Mouse (Mus musculus): ENCODE results near the gene Gm45844. TPM values are rescaled to one million over a fixed set of nuclear protein-coding genes. Genes with fewer than 3 reads are reported as not detected.

Gm45844 gene
- polyA plus RNA-seq, 1 experiment from 2014 or later = 3.2 TPM

DNA sequence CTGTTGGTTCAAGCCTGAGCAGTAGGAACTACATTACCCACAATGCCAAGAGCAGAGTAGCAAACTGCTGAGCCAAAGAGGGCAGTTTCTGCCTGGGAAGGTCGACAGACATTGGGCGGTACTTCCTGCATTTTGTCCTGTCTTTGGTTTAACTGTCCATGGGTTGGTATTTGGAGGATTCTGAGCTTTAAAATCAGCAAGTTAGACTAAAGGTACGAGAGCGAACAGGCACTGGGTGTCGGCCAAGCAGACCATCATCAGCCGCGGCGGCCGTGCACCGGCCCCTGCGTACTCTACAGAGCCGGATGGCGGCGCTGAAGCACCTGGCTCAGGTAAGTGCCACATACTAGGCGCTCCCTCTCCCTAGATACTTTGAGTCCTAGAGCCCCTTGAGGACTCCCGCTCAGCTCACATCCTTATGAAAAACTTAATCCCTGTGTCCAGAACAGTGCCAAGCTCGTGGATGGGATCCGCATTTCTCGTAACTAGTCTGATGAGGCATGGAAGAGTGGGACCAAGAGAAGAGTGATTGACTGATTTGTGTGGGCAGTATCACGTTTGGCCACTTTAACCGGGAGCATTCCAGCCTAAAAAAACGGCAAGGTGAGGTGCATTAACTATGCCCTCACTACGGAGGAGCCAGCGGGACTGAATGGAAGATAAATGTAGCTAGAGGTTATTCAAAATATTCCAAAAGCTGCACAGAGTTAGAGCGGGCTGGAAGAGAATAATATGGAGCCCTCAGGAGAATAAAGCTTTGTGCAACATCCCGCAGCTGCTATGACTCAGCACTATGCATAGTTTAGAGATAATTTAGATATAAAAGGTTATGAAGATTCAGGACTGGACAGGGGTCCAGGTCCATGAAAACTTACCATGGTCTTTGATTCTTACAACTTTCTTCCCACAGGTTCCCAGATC is 106.6 kb downstream of the Gm45844 start, which contains the start of gene Zfp418:
Gene Zfp418 (plus strand): TSS at position 104 of the 921 bp plus-strand sequence.
- Histone ChIP-seq H3K36me3 (peaks cover 16% of the 10 kb centered on the region), H3K9me3 (no peaks in the 10 kb centered on the region), H3K27ac (peak within 1 kb of the TSS; percentile 60), H3K4me1 (replicated peaks) (peaks cover 6% of the 10 kb centered on the region), H3K27me3 (no peaks in the 10 kb centered on the region), H3K4me3 (replicated peaks) (peak within 1 kb of the TSS; percentile 68), H3K4me2 (peak within 1 kb of the TSS; percentile 59), H3K9ac (replicated peaks) (peak within 1 kb of the TSS; percentile 71)
- WGBS = 2% methylated on average over 26 of the region's 26 CpGs
- ATAC-seq (ENCODE audit: insufficient number of reproducible peaks, insufficient read depth, low FRiP score, low TSS enrichment, low read depth) = peak; percentile 92

Small RNA genes within 50 kb of the gene (microRNA-seq; reads per million reads assigned to microRNA genes)
- not detected for gene Mir5620

Other genes starting within 250 kb of the Gm45844 start
- 13.3 and 14.8 TPM in 2 replicates for gene Zfp954, start 156.8 kb downstream of the Gm45844 start, polyA plus RNA-seq (2016; fragmentation: Nextera tagmentation; extraction: Ambion mirVana)
- gene Zfp773, start 141.5 kb downstream of the Gm45844 start, polyA plus RNA-seq (2016; fragmentation: Nextera tagmentation; extraction: Ambion mirVana) = 3.7 and 4.3 TPM in 2 replicates
- gene Zfp418, start 107.0 kb downstream of the Gm45844 start, polyA plus RNA-seq (2016; fragmentation: Nextera tagmentation; extraction: Ambion mirVana) = 2.7 and 3.6 TPM in 2 replicates
- gene Zfp772, start 68.3 kb downstream of the Gm45844 start, polyA plus RNA-seq (2016; fragmentation: Nextera tagmentation; extraction: Ambion mirVana) = 10.2 and 10.7 TPM in 2 replicates
- gene Vmn2r29, start 31.0 kb downstream of the Gm45844 start, polyA plus RNA-seq (2016; fragmentation: Nextera tagmentation; extraction: Ambion mirVana) = 0.93 and 1.5 TPM in 2 replicates
- 36.2 and 38.7 TPM in 2 replicates for gene Clcn4, start 22.6 kb upstream of the Gm45844 start, polyA plus RNA-seq (2016; fragmentation: Nextera tagmentation; extraction: Ambion mirVana)
- 0.04 TPM in 1 of 2 replicates, not detected in the other for gene Vmn2r30, start 59.3 kb upstream of the Gm45844 start, polyA plus RNA-seq (2016; fragmentation: Nextera tagmentation; extraction: Ambion mirVana)
- not detected in 2 replicates for gene Gm45783, start 96.3 kb upstream of the Gm45844 start, polyA plus RNA-seq (2016; fragmentation: Nextera tagmentation; extraction: Ambion mirVana)
- not detected in 2 replicates for gene Vmn2r31, start 121.4 kb upstream of the Gm45844 start, polyA plus RNA-seq (2016; fragmentation: Nextera tagmentation; extraction: Ambion mirVana)
- not detected in 2 replicates for gene Vmn2r32, start 201.7 kb upstream of the Gm45844 start, polyA plus RNA-seq (2016; fragmentation: Nextera tagmentation; extraction: Ambion mirVana)

Data from limb, embryonic 12.5 days (tissue).